15 mouse cellular contexts compared by ENCODE assay signal in the genomic region with DNA sequence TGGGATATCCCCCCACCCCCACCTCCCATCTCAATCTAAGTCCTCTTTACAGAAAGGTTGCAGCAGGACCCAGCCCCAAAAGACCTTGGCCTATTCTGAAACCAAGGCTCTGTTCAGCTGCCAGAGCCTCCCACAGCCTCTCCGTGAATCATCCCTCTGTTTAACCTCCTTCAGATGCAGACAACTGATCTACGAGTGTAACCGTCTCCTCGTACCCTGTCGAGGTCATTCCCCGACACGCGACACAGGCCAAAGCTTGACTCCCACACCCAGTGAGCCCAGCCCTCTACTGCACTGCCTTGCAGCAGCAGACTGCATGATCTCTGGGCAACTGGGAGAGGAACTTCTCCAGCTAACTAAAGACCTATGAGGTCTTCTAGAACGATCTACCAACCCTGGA. TPM values are rescaled to one million over a fixed set of nuclear protein-coding genes. Genes with fewer than 3 reads are reported as not detected.
DNase-seq lines count a peak whose midpoint lies in the region; ATAC-seq lines count a peak whose summit lies in the region.
"Had no signal": no experiment of that assay in that cellular context is flagged by ENCODE, and none has a peak within 500 bp of the region (broad histone marks: within the 10 kb centered on the region; RNA-seq: fewer than 3 reads in every experiment).

No protein-coding gene starts in this region.

- H3K27me3 ChIP-seq in forebrain, embryonic 13.5 days: no peaks in the 10 kb centered on the region
- H3K27me3 ChIP-seq in forebrain, embryonic 16.5 days (replicated peaks; ENCODE audit: control insufficient read depth, insufficient read depth, low read length): no peaks in the 10 kb centered on the region
- H3K27me3 ChIP-seq in neural tube, embryonic 12.5 days (replicated peaks): no peaks in the 10 kb centered on the region
- no peaks in the 10 kb centered on the region for H3K27me3 ChIP-seq in neural tube, embryonic 15.5 days (replicated peaks)
- no peaks in the 10 kb centered on the region for H3K27me3 ChIP-seq in limb, embryonic 15.5 days

- peaks cover 15% of the 10 kb centered on the region for H3K36me3 ChIP-seq in forebrain, embryonic 13.5 days (ENCODE audit: poor library complexity, severe bottlenecking)
- no peaks in the 10 kb centered on the region for H3K36me3 ChIP-seq in forebrain, embryonic 16.5 days (ENCODE audit: control insufficient read depth, insufficient read depth)
- peaks cover 8% of the 10 kb centered on the region for H3K36me3 ChIP-seq in neural tube, embryonic 12.5 days
- 0 out of 2 replicates have a peak, but pooled peaks cover 3% of the 10 kb centered on the region for H3K36me3 ChIP-seq in neural tube, embryonic 15.5 days
- 0 out of 2 replicates have a peak, but pooled peaks cover 3% of the 10 kb centered on the region for H3K36me3 ChIP-seq in limb, embryonic 15.5 days
- H3K36me3 ChIP-seq: liver, embryonic 13.5 days had no signal

- no peaks in the 10 kb centered on the region for H3K9me3 ChIP-seq in forebrain, embryonic 13.5 days (replicated peaks)
- no peaks in the 10 kb centered on the region for H3K9me3 ChIP-seq in forebrain, embryonic 16.5 days (ENCODE audit: control insufficient read depth, low read length)
- H3K9me3 ChIP-seq in neural tube, embryonic 12.5 days: no peaks in the 10 kb centered on the region
- no peaks in the 10 kb centered on the region for H3K9me3 ChIP-seq in neural tube, embryonic 15.5 days (replicated peaks)
- no peaks in the 10 kb centered on the region for H3K9me3 ChIP-seq in limb, embryonic 15.5 days
- H3K9me3 ChIP-seq: liver, embryonic 13.5 days had no signal

- 75% methylated on average over 9 of the region's 9 CpGs for WGBS in forebrain, embryonic 13.5 days
- WGBS in forebrain, embryonic 16.5 days: 68% methylated on average over 9 of the region's 9 CpGs
- 45% methylated on average over 9 of the region's 9 CpGs for WGBS in neural tube, embryonic 12.5 days
- 47% methylated on average over 9 of the region's 9 CpGs for WGBS in neural tube, embryonic 15.5 days
- 56% methylated on average over 9 of the region's 9 CpGs for WGBS in limb, embryonic 15.5 days

- no peak overlapping the region for H3K27ac ChIP-seq in forebrain, embryonic 13.5 days
- no peak overlapping the region for H3K27ac ChIP-seq in forebrain, embryonic 16.5 days (ENCODE audit: low read length)
- H3K27ac ChIP-seq in neural tube, embryonic 12.5 days: no peak overlapping the region
- no peak overlapping the region for H3K27ac ChIP-seq in neural tube, embryonic 15.5 days (replicated peaks)
- peak overlapping the region; percentile 12; the same call in 1 of the 2 replicates for H3K27ac ChIP-seq in limb, embryonic 15.5 days
- H3K27ac ChIP-seq: forebrain, embryonic 10.5 days; liver, embryonic 13.5 days had no signal

- no peak for ATAC-seq in forebrain, embryonic 13.5 days
- ATAC-seq in forebrain, embryonic 16.5 days: no peak
- no peak for ATAC-seq in neural tube, embryonic 12.5 days (ENCODE audit: low FRiP score, low read depth)
- ATAC-seq in neural tube, embryonic 15.5 days (ENCODE audit: low FRiP score): no peak
- ATAC-seq in limb, embryonic 15.5 days (ENCODE audit: insufficient number of reproducible peaks, low FRiP score, low TSS enrichment, low read depth): no peak

- H3K4me1 ChIP-seq in forebrain, embryonic 13.5 days: peaks cover 32% of the 10 kb centered on the region
- peaks cover 11% of the 10 kb centered on the region for H3K4me1 ChIP-seq in forebrain, embryonic 16.5 days (replicated peaks; ENCODE audit: control insufficient read depth, insufficient read depth, low read length)
- H3K4me1 ChIP-seq in neural tube, embryonic 12.5 days: peaks cover 29% of the 10 kb centered on the region
- H3K4me1 ChIP-seq in neural tube, embryonic 15.5 days: peaks cover 38% of the 10 kb centered on the region
- H3K4me1 ChIP-seq in limb, embryonic 15.5 days: peaks cover 21% of the 10 kb centered on the region

- peak overlapping the region; percentile 10; the same call in 1 of the 2 replicates for H3K4me2 ChIP-seq in forebrain, embryonic 13.5 days
- H3K4me2 ChIP-seq in forebrain, embryonic 16.5 days (ENCODE audit: low read length): no peak overlapping the region
- no peak overlapping the region for H3K4me2 ChIP-seq in neural tube, embryonic 12.5 days (replicated peaks)
- no peak overlapping the region for H3K4me2 ChIP-seq in neural tube, embryonic 15.5 days
- no peak overlapping the region for H3K4me2 ChIP-seq in limb, embryonic 15.5 days
- H3K4me2 ChIP-seq: liver, embryonic 13.5 days had no signal

- H3K4me3 ChIP-seq in forebrain, embryonic 13.5 days: no peak overlapping the region
- H3K4me3 ChIP-seq in forebrain, embryonic 16.5 days (replicated peaks; ENCODE audit: low read length): no peak overlapping the region
- H3K4me3 ChIP-seq in neural tube, embryonic 12.5 days: no peak overlapping the region
- no peak overlapping the region for H3K4me3 ChIP-seq in neural tube, embryonic 15.5 days (replicated peaks)
- H3K4me3 ChIP-seq in limb, embryonic 15.5 days: no peak overlapping the region
- H3K4me3 ChIP-seq: forebrain, embryonic 10.5 days; liver, embryonic 13.5 days had no signal

- DNase-seq in adrenal gland, postnatal 25 days: peak; percentile 78
- no peak for DNase-seq in liver
- no peak for DNase-seq in frontal cortex, postnatal 36 days (ENCODE audit: low spot score in 2 of 2)
- DNase-seq: cerebellum, adult 11 months; gastrocnemius, postnatal 10 days; kidney, adult 8-10 months; liver, embryonic 13.5 days; lung, postnatal 36 days; midbrain, embryonic 14.5 days had no signal

- no peak overlapping the region for H3K9ac ChIP-seq in forebrain, embryonic 13.5 days
- no peak overlapping the region for H3K9ac ChIP-seq in forebrain, embryonic 16.5 days (replicated peaks; ENCODE audit: low read depth, low read length)
- 0 out of 2 replicates have a peak overlapping the region, but pooled peaks have one; percentile 17 for H3K9ac ChIP-seq in neural tube, embryonic 12.5 days
- H3K9ac ChIP-seq in neural tube, embryonic 15.5 days (replicated peaks): no peak overlapping the region
- no peak overlapping the region for H3K9ac ChIP-seq in limb, embryonic 15.5 days
- H3K9ac ChIP-seq: liver, embryonic 13.5 days had no signal

RNA-seq across cellular contexts. Expression of a gene that starts 3.9 kb away (rescaled TPM):
- 25.6 and 29.4 TPM in 2 replicates for polyA plus RNA-seq in forebrain, embryonic 13.5 days (2015; fragmentation: Nextera tagmentation; extraction: Ambion mirVana)
- 29.5 and 32.1 TPM in 2 replicates for polyA plus RNA-seq in forebrain, embryonic 16.5 days (2015; fragmentation: Nextera tagmentation; extraction: Ambion mirVana)
- polyA plus RNA-seq in neural tube, embryonic 12.5 days (2016; fragmentation: Nextera tagmentation; extraction: Ambion mirVana): 15.7 and 22.2 TPM in 2 replicates
- 15.0 and 23.6 TPM in 2 replicates for polyA plus RNA-seq in neural tube, embryonic 15.5 days (2015; fragmentation: Nextera tagmentation; extraction: Ambion mirVana)
- 80.4 and 89.0 TPM in 2 replicates for total RNA-seq in adrenal gland, postnatal 25 days (2021)
- 37.1 and 51.8 TPM in 2 replicates for polyA plus RNA-seq in limb, embryonic 15.5 days (2015; fragmentation: Nextera tagmentation; extraction: Ambion mirVana)
